Mouse (Mus musculus) left cerebral cortex, adult 2 months (tissue): ENCODE measurements at regions not wholly inside any gene's neighbourhood (a gene's known extent, or its start where the extent isn't known, plus 50 kb on each side); places are given as distances from the start of the nearest gene placed in this dataset.

ENCODE experiments used
- DNase-seq, 2 experiments: peaks; one replicate each; pipeline ENCODE4 v3.0.0; 2021 to 2022; ENCODE audit warnings: low spot score in 2 of 2, mixed read lengths in 1 of 2; ENCODE audit errors: extremely low spot score in 1 of 2
- H3K27ac ChIP-seq: fragments of 200-600 bp; 2 replicates; pipeline ENCODE4 v1.8.1; 2022
- H3K4me3 ChIP-seq: fragments of 200-600 bp; 2 replicates; pipeline ENCODE4 v1.8.1; 2022
- CTCF ChIP-seq: fragments of 200-600 bp; IDR thresholded peaks from 2 replicates; pipeline ENCODE4 v1.8.1; 2022; ENCODE audit warnings: antibody characterized with exemption, mild to moderate bottlenecking, moderate library complexity
- intact Hi-C: fragments of 180-260 bp; cut with DNase I; formaldehyde crosslinking; loops from one replicate; pipeline ENCODE4 v1.15.1; 2025

GRCm38 (mm10) chr14:25138485-25138884 lies 320.5 kb upstream of the Zmiz1 start:
- Histone ChIP-seq H3K4me3 (no peak overlapping the region), H3K27ac (no peak overlapping the region)
- intact Hi-C loops: loop anchor here (5.0 to 10.0 kb wide), 2 partner anchors 49 to 364 kb away; no protein-coding TSS in a partner anchor
- no peak for DNase-seq
- TF ChIP-seq CTCF: no peak

GRCm38 (mm10) chr14:25141933-25142332 lies 317.1 kb upstream of the Zmiz1 start:
- no peak overlapping the region for H3K27ac ChIP-seq

GRCm38 (mm10) chr14:25143051-25143450 lies 315.9 kb upstream of the Zmiz1 start:
- intact Hi-C loops: no loop called here
- no peak for DNase-seq
- TF ChIP-seq CTCF: no peak

More at GRCm38 (mm10) chr14:25141933-25142332, 317.1 kb upstream of the Zmiz1 start:
- DNase-seq: no peak
- TF ChIP-seq CTCF: no peak
- intact Hi-C loops: no loop called here
- H3K4me3 ChIP-seq: no peak overlapping the region

GRCm38 (mm10) chr14:25147731-25148130 lies 311.3 kb upstream of the Zmiz1 start:
- no peak for TF ChIP-seq CTCF
- H3K4me3 ChIP-seq: no peak overlapping the region
- no peak overlapping the region; the same call in 1 of the 2 replicates for H3K27ac ChIP-seq
- DNase-seq: no peak
- intact Hi-C loops: loop anchor here (5.0 kb wide), 1 partner anchor 80 kb away; no protein-coding TSS in a partner anchor

More at GRCm38 (mm10) chr14:25143051-25143450, 315.9 kb upstream of the Zmiz1 start:
- Histone ChIP-seq H3K27ac (no peak overlapping the region), H3K4me3 (no peak overlapping the region)

GRCm38 (mm10) chr14:25150968-25151367 lies 308.0 kb upstream of the Zmiz1 start:
- no peak for DNase-seq
- H3K4me3 ChIP-seq: no peak overlapping the region
- intact Hi-C loops: no loop called here
- no peak overlapping the region for H3K27ac ChIP-seq
- no peak for TF ChIP-seq CTCF

- H3K27ac ChIP-seq: no peak overlapping the region
- TF ChIP-seq CTCF: no peak
- no peak overlapping the region for H3K4me3 ChIP-seq
- DNase-seq: no peak
- intact Hi-C loops: no loop called here
Observed at GRCm38 (mm10) chr14:25151485-25151884, 307.5 kb upstream of the Zmiz1 start.

GRCm38 (mm10) chr14:25153573-25153972 lies 305.4 kb upstream of the Zmiz1 start:
- H3K4me3 ChIP-seq: no peak overlapping the region
- intact Hi-C loops: no loop called here
- no peak for DNase-seq
- H3K27ac ChIP-seq: no peak overlapping the region
- no peak for TF ChIP-seq CTCF

- intact Hi-C loops: no loop called here
- H3K27ac ChIP-seq: no peak overlapping the region
- no peak for TF ChIP-seq CTCF
- H3K4me3 ChIP-seq: no peak overlapping the region
- no peak for DNase-seq
Observed at GRCm38 (mm10) chr14:25154180-25154579, 304.8 kb upstream of the Zmiz1 start.

GRCm38 (mm10) chr14:25155008-25155783 lies 303.8 kb upstream of the Zmiz1 start:
- no peak for TF ChIP-seq CTCF
- H3K27ac ChIP-seq: no peak overlapping the region
- no peak for DNase-seq
- intact Hi-C loops: no loop called here
- no peak overlapping the region for H3K4me3 ChIP-seq

- Histone ChIP-seq H3K4me3 (no peak overlapping the region), H3K27ac (no peak overlapping the region)
- TF ChIP-seq CTCF: no peak
- intact Hi-C loops: no loop called here
- peak in 1 of 2 experiments; percentile 25 for DNase-seq
Observed at GRCm38 (mm10) chr14:25156171-25156570, 302.8 kb upstream of the Zmiz1 start.

GRCm38 (mm10) chr14:25161684-25162321 lies 297.2 kb upstream of the Zmiz1 start:
- DNase-seq: no peak
- no peak for TF ChIP-seq CTCF
- Histone ChIP-seq H3K27ac (no peak overlapping the region), H3K4me3 (no peak overlapping the region)
- intact Hi-C loops: no loop called here

GRCm38 (mm10) chr14:25166217-25166616 lies 292.8 kb upstream of the Zmiz1 start:
- intact Hi-C loops: no loop called here
- no peak for DNase-seq
- TF ChIP-seq CTCF: no peak
- no peak overlapping the region for H3K4me3 ChIP-seq
- H3K27ac ChIP-seq: no peak overlapping the region
